Comparison of ENCODE assay signal across 17 mouse cellular contexts in genomic region chr4:108826643-108827042, GRCm38 (mm10). TPM values are rescaled to one million over a fixed set of nuclear protein-coding genes. Genes with fewer than 3 reads are reported as not detected.
"Had no signal": no experiment of that assay in that cellular context is flagged by ENCODE, and none has a peak within 500 bp of the region (broad histone marks: within the 10 kb centered on the region; RNA-seq: fewer than 3 reads in every experiment).

No protein-coding gene starts in this region.

- H3K4me1 ChIP-seq: stomach, embryonic 15.5 days had no signal

- H3K9ac ChIP-seq: neural tube, embryonic 15.5 days; stomach, embryonic 15.5 days had no signal

- H3K27me3 ChIP-seq: neural tube, embryonic 15.5 days; stomach, embryonic 15.5 days had no signal

- DNase-seq: retina, postnatal 1 day; right cerebral cortex, adult 18-20 months; right cerebral cortex, postnatal 14 days; right cerebral cortex, postnatal 25 days; right cerebral cortex, postnatal 4 days; spleen, adult 18-20 months; thymus, adult 18-20 months; thymus, adult 2 months; thymus, postnatal 14 days; thymus, postnatal 25 days; thymus, postnatal 36 days; thymus, postnatal 4 days had no signal

- H3K27ac ChIP-seq: neural tube, embryonic 15.5 days; stomach, embryonic 15.5 days; stomach, postnatal 0 days had no signal

- H3K9me3 ChIP-seq: neural tube, embryonic 15.5 days; stomach, embryonic 15.5 days had no signal

- H3K4me3 ChIP-seq: neural tube, embryonic 15.5 days; stomach, embryonic 15.5 days had no signal

- H3K4me2 ChIP-seq: neural tube, embryonic 15.5 days; stomach, embryonic 15.5 days had no signal

RNA-seq across cellular contexts. Expression of gene A730015C16Rik, which starts 21.8 kb away (rescaled TPM):
- polyA plus RNA-seq: spleen, adult 2 months; thymus, adult 2 months; urinary bladder, adult 2 months had no signal
